Mouse (Mus musculus): Measurements from ENCODE around the gene Adh5. TPM values are rescaled to one million over a fixed set of nuclear protein-coding genes. Genes with fewer than 3 reads are reported as not detected.

The Adh5 gene
- polyA plus RNA-seq, 1 experiment from 2014 or later = 255 TPM

DNA sequence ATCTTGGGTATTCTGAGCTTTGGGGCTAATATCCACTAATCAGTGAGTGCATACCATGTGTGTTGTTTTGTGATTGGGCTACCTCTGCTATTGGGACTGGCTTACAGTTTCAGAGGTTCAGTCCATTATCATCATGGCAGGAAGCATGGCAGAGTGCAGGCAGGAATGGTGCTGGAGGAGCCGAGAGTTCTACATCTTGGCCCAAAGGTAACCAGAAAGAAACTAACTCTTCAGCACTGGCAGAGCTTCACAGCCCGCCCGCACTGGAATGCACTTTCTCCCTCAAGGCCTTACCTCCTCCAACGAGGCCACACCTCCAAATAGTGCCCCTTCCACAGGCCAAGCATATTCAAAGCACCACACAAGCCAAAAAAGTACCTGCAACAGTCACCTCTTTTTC is 55.8 kb downstream of the Adh5 start:
- DNase-seq (ENCODE audit: low spot score) = no peak
- H3K4me3 ChIP-seq = no peak overlapping the region
- H3K4me1 ChIP-seq (replicated peaks) = peaks cover 43% of the 10 kb centered on the region
- WGBS = 68% methylated on average over 4 of the region's 4 CpGs
- H3K36me3 ChIP-seq = no peaks in the 10 kb centered on the region
- no peaks in the 10 kb centered on the region for H3K9me3 ChIP-seq
- H3K27me3 ChIP-seq (ENCODE audit: insufficient read depth, poor library complexity, severe bottlenecking) = no peaks in the 10 kb centered on the region
- H3K27ac ChIP-seq = peak overlapping the region; percentile 82; the same call in 1 of the 2 replicates

DNA sequence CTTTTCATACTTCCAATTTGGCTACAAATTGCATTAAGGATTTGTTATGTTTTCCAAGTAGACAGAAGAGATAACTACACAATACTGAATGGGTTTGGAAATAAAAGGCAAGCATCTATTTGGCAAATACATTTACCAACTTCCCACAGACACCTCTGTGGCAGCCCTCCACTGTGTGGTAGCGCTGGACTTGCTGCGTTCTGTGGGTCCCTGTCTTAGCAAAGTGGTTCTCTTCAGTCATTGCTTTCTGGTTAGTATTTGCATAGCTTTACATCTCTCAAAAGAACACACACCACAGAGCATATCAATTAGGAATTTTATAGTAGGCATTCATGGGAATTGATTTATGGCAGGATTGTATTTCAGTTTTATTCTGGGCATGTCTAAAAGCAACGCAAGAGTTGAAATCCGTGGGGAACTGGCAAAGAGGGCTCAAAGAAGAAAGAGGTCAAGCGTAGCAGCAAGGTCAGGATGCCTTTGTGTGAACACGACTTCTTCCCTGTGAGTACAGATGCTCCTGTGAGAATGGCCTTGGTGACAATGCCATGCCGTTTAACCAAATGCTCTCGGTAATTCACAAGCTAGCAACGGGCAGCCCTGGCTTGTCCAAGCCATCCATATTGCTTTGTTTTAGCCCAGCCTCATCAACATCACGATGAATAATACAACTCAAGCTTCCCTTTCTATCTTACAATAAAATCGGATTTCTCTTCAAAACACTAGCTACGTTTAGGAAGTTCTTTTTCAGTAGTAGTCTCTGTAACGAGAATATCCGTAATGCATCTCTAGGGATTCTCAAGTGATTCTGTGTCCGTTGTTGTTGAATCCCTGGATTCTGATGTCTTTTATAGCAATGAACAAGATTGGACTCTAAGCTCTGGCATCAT is 57.2 kb downstream of the Adh5 start:
- Histone ChIP-seq H3K36me3 (no peaks in the 10 kb centered on the region), H3K9me3 (no peaks in the 10 kb centered on the region), H3K4me1 (replicated peaks) (peaks cover 45% of the 10 kb centered on the region), H3K4me3 (0 out of 2 replicates have a peak overlapping the region, but pooled peaks have one; percentile 4), H3K27me3 (ENCODE audit: insufficient read depth, poor library complexity, severe bottlenecking) (no peaks in the 10 kb centered on the region), H3K27ac (peak overlapping the region; percentile 82)
- DNase-seq (ENCODE audit: low spot score) = peak; percentile 80
- 27% methylated on average over 15 of the region's 15 CpGs for whole genome bisulfite sequencing

DNA sequence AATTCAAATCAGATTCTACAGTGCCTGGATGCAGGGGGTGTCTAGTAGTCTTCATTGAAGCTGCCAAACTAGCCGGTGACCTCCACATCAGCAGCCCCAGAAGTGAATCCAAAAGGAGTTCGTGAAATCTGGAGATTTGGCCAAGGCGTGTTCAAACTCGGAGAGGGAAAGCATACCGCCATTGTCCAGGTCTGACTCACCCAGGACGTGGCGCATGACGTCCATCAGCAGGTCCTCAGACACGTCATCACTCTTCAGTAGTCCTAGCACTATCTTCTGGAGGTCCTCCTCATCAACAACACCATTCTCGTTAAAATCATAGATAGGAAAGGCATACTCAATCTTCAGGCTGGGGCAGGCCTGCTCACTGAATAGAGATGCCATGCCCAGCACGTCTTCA is 60.9 kb downstream of the Adh5 start:
- peaks cover 48% of the 10 kb centered on the region for H3K4me1 ChIP-seq (replicated peaks)
- H3K9me3 ChIP-seq = no peaks in the 10 kb centered on the region
- no peaks in the 10 kb centered on the region for H3K36me3 ChIP-seq
- 91% methylated on average over 11 of the region's 11 CpGs for WGBS
- no peak overlapping the region for H3K27ac ChIP-seq
- H3K27me3 ChIP-seq (ENCODE audit: insufficient read depth, poor library complexity, severe bottlenecking) = no peaks in the 10 kb centered on the region
- no peak for DNase-seq (ENCODE audit: low spot score)
- no peak overlapping the region for H3K4me3 ChIP-seq

Other genes starting within 250 kb of the Adh5 start
- gene 4930579F01Rik, start 249.3 kb upstream of the Adh5 start, polyA plus RNA-seq (2016; fragmentation: Nextera tagmentation; extraction: Ambion mirVana) = not detected in 2 replicates
- 0.07 and 0.36 TPM in 2 replicates for gene Adh7, start 225.3 kb upstream of the Adh5 start, polyA plus RNA-seq (2016; fragmentation: Nextera tagmentation; extraction: Ambion mirVana)
- 0.30 and 0.34 TPM in 2 replicates for gene Adh1, start 182.1 kb upstream of the Adh5 start, polyA plus RNA-seq (2016; fragmentation: Nextera tagmentation; extraction: Ambion mirVana)
- gene Adh6a, start 129.8 kb upstream of the Adh5 start, polyA plus RNA-seq (2016; fragmentation: Nextera tagmentation; extraction: Ambion mirVana) = not detected in 2 replicates
- gene Adh6b, start 101.3 kb upstream of the Adh5 start, polyA plus RNA-seq (2016; fragmentation: Nextera tagmentation; extraction: Ambion mirVana) = 0.52 and 0.78 TPM in 2 replicates
- gene Adh4, start 27.6 kb upstream of the Adh5 start, polyA plus RNA-seq (2016; fragmentation: Nextera tagmentation; extraction: Ambion mirVana) = not detected in 2 replicates
- gene Metap1, start 46.4 kb downstream of the Adh5 start, polyA plus RNA-seq (2016; fragmentation: Nextera tagmentation; extraction: Ambion mirVana) = 51.3 and 53.8 TPM in 2 replicates
- 370 and 465 TPM in 2 replicates for gene Eif4e, start 83.1 kb downstream of the Adh5 start, polyA plus RNA-seq (2016; fragmentation: Nextera tagmentation; extraction: Ambion mirVana)